Mouse (Mus musculus) liver, embryonic 14.5 days (tissue): ENCODE results near the gene Epha4. TPM values are rescaled to one million over a fixed set of nuclear protein-coding genes. Genes with fewer than 3 reads are reported as not detected.

ENCODE experiments used
- ATAC-seq: fragments of 200-750 bp; cut with Nextera tagmentation; 2 replicates; pipeline ENCODE4 v1.8.0; 2017; ENCODE audit warnings: moderate number of reproducible peaks, mild to moderate bottlenecking, moderate library complexity; ENCODE audit not compliant: insufficient read depth
- DNase-seq, 3 experiments: peaks; one replicate each; pipeline ENCODE4 v3.0.0-alpha.2; 2012 to 2013; ENCODE audit warnings: low read depth in 3 of 3, low spot score in 3 of 3
- H3K27ac ChIP-seq: fragments of 300-500 bp; sonication (generic); 2 replicates; pipeline ENCODE4 v1.5.1; 2014; ENCODE audit warnings: moderate library complexity, mild to moderate bottlenecking, control low read depth, inconsistent platforms
- H3K27me3 ChIP-seq: fragments of 300-500 bp; sonication (generic); 2 replicates; pipeline ENCODE4 v1.6.1; 2014; ENCODE audit warnings: mild to moderate bottlenecking, low read length, moderate library complexity; ENCODE audit not compliant: control insufficient read depth, insufficient read depth
- H3K36me3 ChIP-seq: fragments of 300-500 bp; sonication (generic); replicated peaks from 2 replicates; pipeline ENCODE4 v1.6.1; 2014; ENCODE audit warnings: low read depth; ENCODE audit not compliant: control insufficient read depth, insufficient read depth
- H3K4me1 ChIP-seq, 2 experiments: fragments of 200-500 bp in 1 of 2; fragments of 300-500 bp in 1 of 2; sonication (generic) in 1 of 2; replicated peaks; 2 replicates each; pipeline ENCODE4 v1.6.1; 2012 to 2014; ENCODE audit warnings: antibody characterized with exemption in 1 of 2, inconsistent platforms in 1 of 2, low read length in 1 of 2; ENCODE audit not compliant: control insufficient read depth in 2 of 2, insufficient read depth in 2 of 2
- H3K4me2 ChIP-seq: fragments of 300-500 bp; sonication (generic); 2 replicates; pipeline ENCODE4 v1.6.1; 2014; ENCODE audit warnings: low read depth, mild to moderate bottlenecking, control low read depth, moderate library complexity
- H3K4me3 ChIP-seq, 2 experiments: fragments of 200-500 bp in 1 of 2; fragments of 300-500 bp in 1 of 2; sonication (generic) in 1 of 2; 2 replicates each; pipeline ENCODE4 v1.5.1; 2012 to 2014; ENCODE audit warnings: low read depth in 2 of 2, low read length in 2 of 2, mild to moderate bottlenecking in 2 of 2, control low read depth in 1 of 2, inconsistent platforms in 1 of 2, moderate library complexity in 1 of 2; ENCODE audit not compliant: insufficient read depth in 1 of 2
- H3K9ac ChIP-seq: fragments of 300-500 bp; sonication (generic); replicated peaks from 2 replicates; pipeline ENCODE4 v1.6.1; 2014; ENCODE audit warnings: mild to moderate bottlenecking, control low read depth, moderate library complexity
- H3K9me3 ChIP-seq: fragments of 300-500 bp; sonication (generic); 2 replicates; pipeline ENCODE4 v1.6.1; 2016; ENCODE audit warnings: low read length, mixed read lengths; ENCODE audit not compliant: control insufficient read depth
- CTCF ChIP-seq: IDR thresholded peaks from 2 replicates; pipeline ENCODE4 v1.5.1; 2016; ENCODE audit warnings: antibody characterized with exemption, low read depth, control low read depth
- EP300 ChIP-seq: IDR thresholded peaks from 2 replicates; pipeline ENCODE4 v1.6.1; 2016; ENCODE audit warnings: antibody characterized with exemption, low read depth
- WGBS: fragments of 180-500 bp; shearing (Covaris S2); extraction: QIAGEN DNeasy Blood & Tissue Kit; methylation state at CpG from one replicate; pipeline ENCODE4 v1.1.7; 2014; ENCODE audit not compliant: insufficient replicate concordance; 5-methylcytosine and 5-hydroxymethylcytosine counted together
- polyA plus RNA-seq, 2 experiments: library from polyadenylated mRNA; depleted of rRNA in 1 of 2; stranded (reverse) in 1 of 2; unstranded in 1 of 2; fragments of >200 nt; fragmentation: Nextera tagmentation in 1 of 2; extraction: Ambion mirVana in 1 of 2; gene quantifications; 2 replicates each; pipeline versions ENCODE4 v1.2.1 to v1.2.3; 2012 to 2014

Gene Epha4
- polyA plus RNA-seq, 2 experiments: 0.22 to 0.50 TPM

GRCm38 (mm10) chr1:77458751-77459385, 56.0 kb downstream of the Epha4 start:
- Histone ChIP-seq H3K27me3 (no peaks in the 10 kb centered on the region), H3K4me3 (no peak overlapping the region), H3K9ac (no peak overlapping the region), H3K36me3 (no peaks in the 10 kb centered on the region), H3K4me1 (no peaks in the 10 kb centered on the region), H3K4me2 (no peak overlapping the region), H3K27ac (no peak overlapping the region), H3K9me3 (no peaks in the 10 kb centered on the region)
- ATAC-seq (no peak), DNase-seq (no peak)
- WGBS: 55% methylated on average over 7 of the region's 7 CpGs
- TF ChIP-seq CTCF: no peak
- no peak for TF ChIP-seq EP300

- TF ChIP-seq CTCF (no peak), EP300 (no peak)
- Histone ChIP-seq H3K9me3 (no peaks in the 10 kb centered on the region), H3K36me3 (no peaks in the 10 kb centered on the region), H3K9ac (no peak overlapping the region), H3K27me3 (no peaks in the 10 kb centered on the region), H3K4me2 (no peak overlapping the region), H3K27ac (no peak overlapping the region), H3K4me3 (no peak overlapping the region), H3K4me1 (no peaks in the 10 kb centered on the region)
- ATAC-seq: no peak
- WGBS: 37% methylated on average over 6 of the region's 6 CpGs
- DNase-seq: no peak
Observed at GRCm38 (mm10) chr1:77457446-77457800, 57.5 kb downstream of the Epha4 start.

GRCm38 (mm10) chr1:77456695-77457445, 58.0 kb downstream of the Epha4 start:
- H3K27ac ChIP-seq: no peak overlapping the region
- no peaks in the 10 kb centered on the region for H3K27me3 ChIP-seq
- H3K4me2 ChIP-seq: no peak overlapping the region
- no peak overlapping the region for H3K9ac ChIP-seq
- WGBS: 55% methylated on average over 7 of the region's 7 CpGs
- no peak for ATAC-seq
- H3K4me3 ChIP-seq: no peak overlapping the region
- TF ChIP-seq CTCF (no peak), EP300 (no peak)
- H3K9me3 ChIP-seq: no peaks in the 10 kb centered on the region
- no peak for DNase-seq
- H3K36me3 ChIP-seq: no peaks in the 10 kb centered on the region
- H3K4me1 ChIP-seq: no peaks in the 10 kb centered on the region

- no peak for TF ChIP-seq CTCF
- TF ChIP-seq EP300: no peak
- DNase-seq: no peak
Observed at GRCm38 (mm10) chr1:77453811-77454210, 61.1 kb downstream of the Epha4 start.

GRCm38 (mm10) chr1:77452721-77453120, 62.2 kb downstream of the Epha4 start:
- no peak overlapping the region for H3K9ac ChIP-seq
- no peaks in the 10 kb centered on the region for H3K9me3 ChIP-seq
- ATAC-seq (no peak), DNase-seq (no peak)
- 50% methylated on average over 3 of the region's 3 CpGs for WGBS
- H3K36me3 ChIP-seq: no peaks in the 10 kb centered on the region
- H3K4me3 ChIP-seq: no peak overlapping the region
- H3K4me1 ChIP-seq: no peaks in the 10 kb centered on the region
- no peaks in the 10 kb centered on the region for H3K27me3 ChIP-seq
- H3K4me2 ChIP-seq: no peak overlapping the region
- H3K27ac ChIP-seq: no peak overlapping the region
- TF ChIP-seq EP300: no peak

More at GRCm38 (mm10) chr1:77453811-77454210, 61.1 kb downstream of the Epha4 start:
- no peak overlapping the region for H3K9ac ChIP-seq
- no peak overlapping the region for H3K27ac ChIP-seq
- H3K9me3 ChIP-seq: no peaks in the 10 kb centered on the region
- H3K27me3 ChIP-seq: no peaks in the 10 kb centered on the region
- no peak overlapping the region for H3K4me3 ChIP-seq
- no peaks in the 10 kb centered on the region for H3K36me3 ChIP-seq
- H3K4me2 ChIP-seq: no peak overlapping the region
- no peak for ATAC-seq
- no peaks in the 10 kb centered on the region for H3K4me1 ChIP-seq
- WGBS: 50% methylated on average over 1 of the region's 1 CpGs
